Mouse (Mus musculus): Measurements from ENCODE around the gene Use1.

DNA sequence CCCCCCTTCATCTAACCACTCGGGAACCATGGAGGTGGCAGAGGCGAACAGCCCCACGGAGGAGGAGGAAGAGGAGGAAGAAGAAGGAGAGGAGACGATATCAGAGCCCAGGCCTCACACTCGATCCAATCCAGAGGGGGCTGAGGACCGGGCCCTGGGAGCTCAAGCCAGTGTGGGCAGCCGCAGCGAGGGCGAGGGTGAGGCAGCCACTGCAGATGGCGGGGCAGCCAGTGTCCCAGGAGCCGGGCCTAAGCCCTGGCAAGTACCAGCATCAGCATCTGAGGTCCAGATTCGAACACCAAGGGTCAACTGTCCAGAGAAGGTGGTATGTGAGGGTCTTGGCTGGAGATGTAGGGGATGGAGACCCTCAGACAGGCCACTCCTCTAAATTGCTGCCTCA lies 31.1 kb downstream of the Use1 start:
- no peak for TF ChIP-seq POLR2AphosphoS2 (IDR thresholded peaks at IDR 0.05; ENCODE audit: insufficient read length, low read depth)
- TF ChIP-seq POLR2A (IDR thresholded peaks at IDR 0.05; ENCODE audit: insufficient read length, low read depth), result no peak
- TF ChIP-seq MYOD1 (IDR thresholded peaks at IDR 0.05; ENCODE audit: control insufficient read depth in 1 of 3, insufficient read length in 2 of 3, low read depth in 2 of 3), result no peak
- TF ChIP-seq MYOG (IDR thresholded peaks at IDR 0.05; ENCODE audit: control insufficient read depth in 1 of 3, insufficient read depth in 1 of 3, insufficient read length in 2 of 3, low read depth in 2 of 3), result no peak
- no peak for TF ChIP-seq MAX (IDR thresholded peaks at IDR 0.05; ENCODE audit: low read depth)
- TF ChIP-seq E2F4 (IDR thresholded peaks at IDR 0.05; ENCODE audit: insufficient read depth), result no peak
- TF ChIP-seq USF1 (IDR thresholded peaks at IDR 0.05; ENCODE audit: low read depth), result no peak
- TF ChIP-seq CEBPB (IDR thresholded peaks at IDR 0.05; ENCODE audit: insufficient read depth, poor library complexity, severe bottlenecking), result no peak
- no peak for TF ChIP-seq TCF12 (IDR thresholded peaks at IDR 0.05; ENCODE audit: insufficient read depth, poor library complexity, severe bottlenecking)
- TF ChIP-seq TCF3 (IDR thresholded peaks at IDR 0.05; ENCODE audit: insufficient read length, low read depth), result no peak
- TF ChIP-seq SRF (IDR thresholded peaks at IDR 0.05; ENCODE audit: control insufficient read depth, insufficient read length, low read depth), result no peak

Measured in myocyte (in vitro differentiated cells).